Mouse (Mus musculus) pancreas, adult 10 weeks (tissue): ENCODE data around the gene Xiap. TPM values are rescaled to one million over a fixed set of nuclear protein-coding genes. Genes with fewer than 3 reads are reported as not detected.

ENCODE experiments used
- polyA plus RNA-seq: library from polyadenylated mRNA; stranded (reverse); fragments of 350-450 nt; fragmentation: Illumina TruSeq; extraction: RNeasy Lipid Tissue Mini Kit (QIAGEN cat#74804); gene quantifications from one replicate; pipeline ENCODE4 v1.2.3, GENCODE M21; 2015; ENCODE audit warnings: low read depth, low replicate concordance; ENCODE audit not compliant: insufficient read depth

Gene Xiap
- 10.1 TPM for polyA plus RNA-seq

DNA sequence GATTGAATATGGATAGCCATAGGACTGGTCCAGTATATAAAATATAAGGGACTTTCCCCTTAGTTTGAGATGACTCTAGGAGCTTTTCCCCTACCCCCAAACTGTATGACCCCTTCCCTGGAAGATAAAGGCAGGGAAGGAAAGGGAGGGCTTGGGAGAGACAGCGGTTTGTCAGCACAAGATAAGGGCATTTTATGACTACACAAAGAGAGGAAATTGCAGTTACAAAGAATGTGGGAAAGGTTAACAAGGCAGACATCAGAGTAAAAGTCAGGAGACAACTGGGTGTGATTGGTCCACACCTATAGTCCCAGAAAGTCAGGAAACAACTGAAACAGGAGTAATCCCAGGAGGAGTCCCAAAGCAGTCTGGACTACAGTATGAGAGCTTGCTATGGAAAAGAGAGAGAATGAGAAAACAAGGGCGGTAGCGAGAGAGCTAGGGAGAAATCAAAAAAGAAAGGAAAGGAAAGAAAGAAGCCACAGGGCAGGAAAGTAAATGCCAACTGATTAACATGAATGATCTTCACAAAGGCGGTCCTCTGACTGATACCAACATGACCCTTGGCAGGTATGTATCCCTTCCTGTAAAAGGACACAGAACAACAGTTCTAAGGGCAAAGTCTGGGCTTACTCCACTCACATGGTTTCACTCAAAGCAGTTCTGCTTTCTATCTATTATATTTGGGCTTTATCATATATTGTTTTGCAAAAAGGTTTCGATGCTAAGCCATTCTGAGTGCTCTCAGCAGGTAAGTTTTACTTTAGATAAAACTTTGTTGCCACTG is at the start of gene Xiap:
Gene Xiap, plus strand, starts transcription at position 398 of the 787 bp plus-strand sequence.

DNA sequence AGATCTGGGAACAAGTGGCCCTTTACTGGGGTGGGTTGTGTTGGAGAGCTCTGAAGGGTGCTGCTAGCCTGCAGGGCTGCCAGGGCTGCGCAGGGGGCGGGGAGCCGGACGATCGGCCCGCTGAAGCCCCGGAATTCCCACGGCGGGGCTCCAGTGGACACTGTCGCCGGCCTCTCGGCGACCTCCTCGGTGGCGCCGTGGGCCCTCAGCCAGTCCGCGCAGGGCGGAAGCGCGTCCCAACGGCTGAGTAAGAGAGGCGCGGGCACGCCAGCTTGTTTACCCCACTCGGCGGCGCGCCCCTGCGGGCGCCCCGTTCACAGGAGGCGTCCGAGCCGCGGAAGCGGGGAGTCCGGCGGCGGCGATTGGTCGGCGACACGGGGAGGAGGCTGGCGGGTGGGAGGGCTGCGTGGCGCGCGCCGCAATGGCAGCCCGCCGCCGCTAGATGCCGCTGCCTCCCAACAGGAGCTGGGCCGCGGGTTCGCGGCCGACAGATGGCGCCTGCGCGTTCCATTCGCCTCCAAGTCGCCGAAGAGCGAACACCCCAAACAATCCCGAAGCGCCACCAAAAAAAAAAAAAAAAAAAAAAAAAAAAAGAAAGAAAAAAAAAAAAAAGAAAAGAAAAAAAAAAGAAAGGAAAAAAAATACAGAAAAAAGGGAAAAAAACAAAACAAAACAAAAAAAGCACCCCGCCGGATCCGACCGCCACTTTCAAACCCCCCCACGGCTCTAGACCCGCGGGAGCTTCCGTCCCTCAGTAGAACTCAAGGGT is 89.5 kb downstream of the Xiap start, which contains the start of gene Stag2:
Gene Stag2, plus strand, starts transcription at position 530 of the 769 bp plus-strand sequence.

Other genes starting within 250 kb of the Xiap start
- 11.7 TPM for gene Thoc2, start 139.0 kb upstream of the Xiap start, polyA plus RNA-seq
- 8.8 TPM for gene Stag2, start 89.6 kb downstream of the Xiap start, polyA plus RNA-seq